Mouse (Mus musculus) G1E (cell line): ENCODE results near the gene Tbck. TPM values are rescaled to one million over a fixed set of nuclear protein-coding genes. Genes with fewer than 3 reads are reported as not detected.

ENCODE experiments used
- ATAC-seq: 2 replicates; pipeline ENCODE4 v1.8.0; 2016; ENCODE audit warnings: mild to moderate bottlenecking; ENCODE audit not compliant: insufficient number of reproducible peaks, poor library complexity, low FRiP score, severe bottlenecking; ENCODE audit errors: extremely low read depth
- DNase-seq: peaks from one replicate; pipeline ENCODE4 v3.0.0; 2012; ENCODE audit warnings: low spot score
- H3K27me3 ChIP-seq: 2 replicates; pipeline ENCODE4 v1.6.1; 2012; ENCODE audit warnings: mild to moderate bottlenecking, low read length, inconsistent platforms; ENCODE audit not compliant: insufficient read depth
- H3K36me3 ChIP-seq: replicated peaks from 2 replicates; pipeline ENCODE3; 2012; ENCODE audit warnings: mild to moderate bottlenecking, inconsistent platforms
- H3K4me1 ChIP-seq: 2 replicates; pipeline ENCODE4 v1.6.1; 2012; ENCODE audit warnings: low read depth, low read length, inconsistent platforms, mixed read lengths; ENCODE audit not compliant: insufficient read depth
- H3K4me3 ChIP-seq: 2 replicates; pipeline ENCODE4 v1.5.1; 2012; ENCODE audit warnings: low read depth, mild to moderate bottlenecking, inconsistent platforms, low read length, moderate library complexity, mixed read lengths
- H3K9me3 ChIP-seq: replicated peaks from 2 replicates; pipeline ENCODE4 v1.6.1; 2012; ENCODE audit warnings: inconsistent platforms
- CTCF ChIP-seq: IDR thresholded peaks from 2 replicates; pipeline ENCODE4 v1.5.1; 2012; ENCODE audit warnings: low read depth, low read length, inconsistent platforms, mixed read lengths
- GATA1 ChIP-seq: IDR thresholded peaks from 2 replicates; pipeline ENCODE4 v1.6.1; 2012; ENCODE audit warnings: borderline replicate concordance, low read length, inconsistent platforms, mixed read lengths
- GATA2 ChIP-seq: IDR thresholded peaks from 2 replicates; pipeline ENCODE4 v1.6.1; 2012; ENCODE audit warnings: low read depth, low read length, inconsistent platforms, borderline replicate concordance
- POLR2AphosphoS5 ChIP-seq: IDR thresholded peaks from 2 replicates; pipeline ENCODE4 v1.6.1; 2012; ENCODE audit warnings: low read depth, low read length, inconsistent platforms; ENCODE audit not compliant: insufficient replicate concordance
- TAL1 ChIP-seq: conservative IDR thresholded peaks from 2 replicates; pipeline ENCODE4 v1.6.1; 2012; ENCODE audit warnings: low read depth, low read length, inconsistent platforms, mixed read lengths
- polyA plus RNA-seq: library from polyadenylated mRNA; stranded (reverse); fragments of >175 nt; gene quantifications from 2 replicates; pipeline ENCODE4 v1.2.3, GENCODE M21; 2012
- total RNA-seq, 2 experiments: library from RNA; stranded (forward) in 1 of 2; stranded (reverse) in 1 of 2; fragments of 200-1000 nt in 1 of 2; fragments of >200 nt in 1 of 2; fragmentation: Nextera tagmentation in 1 of 2; gene quantifications; 2 replicates each; pipeline ENCODE4 v1.2.3; 2014 to 2017

Gene Tbck
- total and polyA plus RNA-seq, 3 experiments: 3.3 to 33.2 (median 22.9) TPM

GRCm38 (mm10) chr3:132865596-132865995 is 181.7 kb downstream of the Tbck start:
- Histone ChIP-seq H3K4me1 (no peaks in the 10 kb centered on the region), H3K27me3 (peaks cover 29% of the 10 kb centered on the region), H3K4me3 (no peak overlapping the region), H3K9me3 (no peaks in the 10 kb centered on the region), H3K36me3 (no peaks in the 10 kb centered on the region)
- TF ChIP-seq POLR2AphosphoS5 (no peak), CTCF (no peak)
- ATAC-seq (no peak), DNase-seq (no peak)

GRCm38 (mm10) chr3:132866984-132867383 is 183.0 kb downstream of the Tbck start:
- DNase-seq (no peak), ATAC-seq (no peak)
- peaks cover 36% of the 10 kb centered on the region for H3K27me3 ChIP-seq
- no peak overlapping the region for H3K4me3 ChIP-seq
- no peaks in the 10 kb centered on the region for H3K4me1 ChIP-seq
- H3K36me3 ChIP-seq: no peaks in the 10 kb centered on the region
- no peak for TF ChIP-seq TAL1
- TF ChIP-seq POLR2AphosphoS5: no peak
- TF ChIP-seq GATA2: no peak
- no peak for TF ChIP-seq CTCF
- no peaks in the 10 kb centered on the region for H3K9me3 ChIP-seq

DNA sequence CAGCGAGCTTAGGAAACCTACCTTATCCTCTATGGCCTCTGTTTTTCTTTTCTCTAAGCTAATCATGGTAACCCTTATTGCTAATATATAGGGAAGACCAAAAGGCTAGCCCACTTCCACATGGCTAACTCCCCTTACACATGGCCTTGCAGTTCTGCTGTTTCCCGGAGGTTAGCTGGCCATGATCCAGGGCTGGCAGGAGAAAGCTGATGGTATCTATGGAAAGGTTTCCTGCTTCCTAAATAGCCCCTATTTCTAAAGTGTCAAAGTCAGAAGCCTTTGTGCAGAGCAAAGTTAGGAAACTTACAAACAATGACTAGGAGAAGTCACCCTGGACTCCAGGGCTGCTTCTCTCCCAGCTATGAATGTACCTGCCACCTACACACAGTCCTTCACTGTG is 184.9 kb downstream of the Tbck start:
- no peak overlapping the region for H3K4me3 ChIP-seq
- no peaks in the 10 kb centered on the region for H3K36me3 ChIP-seq
- no peaks in the 10 kb centered on the region for H3K4me1 ChIP-seq
- no peaks in the 10 kb centered on the region for H3K9me3 ChIP-seq
- H3K27me3 ChIP-seq: peaks cover 36% of the 10 kb centered on the region
- TF ChIP-seq TAL1 (no peak), POLR2AphosphoS5 (no peak), GATA1 (no peak), CTCF (no peak), GATA2 (no peak)
- ATAC-seq: no peak
- DNase-seq: no peak

GRCm38 (mm10) chr3:132870079-132870478 is 186.1 kb downstream of the Tbck start:
- Histone ChIP-seq H3K27me3 (peaks cover 42% of the 10 kb centered on the region), H3K36me3 (no peaks in the 10 kb centered on the region), H3K9me3 (no peaks in the 10 kb centered on the region), H3K4me3 (no peak overlapping the region), H3K4me1 (no peaks in the 10 kb centered on the region)
- DNase-seq (no peak), ATAC-seq (no peak)
- TF ChIP-seq POLR2AphosphoS5 (no peak), GATA1 (no peak), GATA2 (no peak), TAL1 (no peak), CTCF (no peak)

DNA sequence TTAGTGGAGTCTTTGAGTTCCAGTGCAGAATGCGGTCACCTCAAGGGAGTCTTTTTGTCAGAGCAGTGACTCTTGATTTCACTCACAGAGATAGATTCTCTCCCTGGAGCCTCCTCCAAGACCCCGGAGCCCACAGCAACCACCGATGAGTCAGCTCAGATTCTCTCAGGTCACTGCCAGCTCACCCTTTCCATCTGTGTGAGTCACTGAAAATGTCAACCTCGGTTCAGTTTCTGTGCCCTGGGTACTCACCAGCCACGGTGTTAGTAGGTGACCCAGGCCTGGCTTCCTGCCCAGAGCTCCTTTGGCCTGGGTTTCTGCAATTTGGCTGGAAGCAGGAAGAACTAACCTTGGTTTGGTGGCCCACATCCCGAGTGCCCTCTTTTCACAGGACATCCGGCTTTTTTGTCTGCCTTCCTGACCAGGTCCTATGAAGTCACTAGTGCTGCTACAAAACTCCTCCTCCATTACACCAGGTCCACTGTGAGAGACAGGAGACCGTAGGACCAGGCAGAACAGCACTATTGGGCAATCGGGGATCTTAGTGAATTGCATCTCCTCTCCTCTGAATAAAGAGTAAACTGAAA is 187.5 kb downstream of the Tbck start:
- Histone ChIP-seq H3K4me1 (no peaks in the 10 kb centered on the region), H3K36me3 (no peaks in the 10 kb centered on the region), H3K27me3 (peaks cover 47% of the 10 kb centered on the region), H3K9me3 (no peaks in the 10 kb centered on the region), H3K4me3 (no peak overlapping the region)
- TF ChIP-seq GATA1 (no peak), CTCF (no peak), POLR2AphosphoS5 (no peak), GATA2 (no peak), TAL1 (no peak)
- ATAC-seq (no peak), DNase-seq (no peak)

GRCm38 (mm10) chr3:132873251-132873650 is 189.3 kb downstream of the Tbck start:
- TF ChIP-seq GATA2: no peak
- TF ChIP-seq POLR2AphosphoS5: no peak
- TF ChIP-seq TAL1: no peak
- no peak for TF ChIP-seq CTCF
- no peak for TF ChIP-seq GATA1
- H3K36me3 ChIP-seq: no peaks in the 10 kb centered on the region
- H3K4me3 ChIP-seq: no peak overlapping the region
- peaks cover 44% of the 10 kb centered on the region for H3K27me3 ChIP-seq
- DNase-seq: no peak
- H3K9me3 ChIP-seq: no peaks in the 10 kb centered on the region
- ATAC-seq: no peak
- H3K4me1 ChIP-seq: peaks cover 2% of the 10 kb centered on the region; the same call in 1 of the 2 replicates
